Mouse (Mus musculus) liver, postnatal 0 days (tissue): ENCODE results near the gene E2f6.

Experiments used
- CTCF ChIP-seq: sonication (generic); IDR thresholded peaks from 2 replicates; pipeline ENCODE4 v1.5.1; 2016; ENCODE audit warnings: antibody characterized with exemption, low read depth
- EP300 ChIP-seq: IDR thresholded peaks from 2 replicates; pipeline ENCODE4 v1.6.1; 2016; ENCODE audit warnings: antibody characterized with exemption, low read depth, mild to moderate bottlenecking

- TF ChIP-seq CTCF (no peak), EP300 (no peak)
These were observed 57.9 kb downstream of the E2f6 start for GRCm38 (mm10) chr12:16868618-16869017.
